Mouse (Mus musculus): ENCODE measurements around the gene Tm2d3.

Tm2d3 gene

GRCm38 (mm10) chr7:65704818-65705242, 13.9 kb downstream of the Tm2d3 start:
- DNase-seq (ENCODE audit: extremely low spot score, low spot score), result peak; percentile 87

- no peak for DNase-seq (ENCODE audit: extremely low spot score, low spot score)
Measured at GRCm38 (mm10) chr7:65708506-65708905, 17.5 kb downstream of the Tm2d3 start.

DNA sequence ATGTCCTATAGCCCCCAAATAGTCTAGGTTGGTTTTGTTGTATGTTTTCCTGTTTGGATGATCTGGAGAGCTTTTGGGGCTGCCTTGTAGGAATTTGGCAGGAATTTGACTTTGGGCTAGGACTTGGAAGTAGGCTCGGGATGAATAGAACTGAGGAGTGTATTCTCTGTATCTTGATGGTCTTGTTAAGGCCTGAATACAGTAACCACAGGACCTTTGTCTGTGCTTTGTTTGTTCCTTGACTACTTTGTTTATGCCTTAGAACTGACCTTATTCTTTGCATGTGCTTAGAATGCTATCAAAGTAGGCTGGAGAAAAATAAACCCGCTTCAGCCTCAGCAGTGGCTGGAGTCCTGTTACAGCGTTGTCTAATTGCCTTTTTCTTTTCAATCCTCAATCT, 19.3 kb downstream of the Tm2d3 start:
- DNase-seq (ENCODE audit: extremely low spot score, low spot score), result no peak

DNA sequence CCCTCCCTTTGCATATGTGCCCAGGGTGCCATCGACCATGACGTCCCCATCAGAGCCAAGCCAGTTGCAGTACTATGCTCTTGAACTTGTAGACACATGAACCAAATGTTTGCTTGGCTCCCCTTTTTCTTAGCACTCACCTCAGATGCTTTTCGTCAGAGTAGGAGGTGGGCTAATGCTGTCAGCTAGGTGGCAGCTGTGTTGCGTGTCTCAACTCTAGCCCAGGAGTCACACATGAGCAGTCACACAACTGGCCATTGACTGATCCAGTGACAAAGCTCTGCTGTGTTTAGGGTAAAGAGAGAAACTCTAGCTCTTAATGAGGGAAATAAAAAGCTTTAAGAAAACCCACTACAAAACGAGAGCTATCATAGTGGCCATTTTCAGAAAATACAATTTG, 22.8 kb downstream of the Tm2d3 start:
- no peak for DNase-seq (ENCODE audit: extremely low spot score, low spot score)

- DNase-seq (ENCODE audit: extremely low spot score, low spot score), result no peak
Measured at GRCm38 (mm10) chr7:65714304-65714703, 23.3 kb downstream of the Tm2d3 start.

DNA sequence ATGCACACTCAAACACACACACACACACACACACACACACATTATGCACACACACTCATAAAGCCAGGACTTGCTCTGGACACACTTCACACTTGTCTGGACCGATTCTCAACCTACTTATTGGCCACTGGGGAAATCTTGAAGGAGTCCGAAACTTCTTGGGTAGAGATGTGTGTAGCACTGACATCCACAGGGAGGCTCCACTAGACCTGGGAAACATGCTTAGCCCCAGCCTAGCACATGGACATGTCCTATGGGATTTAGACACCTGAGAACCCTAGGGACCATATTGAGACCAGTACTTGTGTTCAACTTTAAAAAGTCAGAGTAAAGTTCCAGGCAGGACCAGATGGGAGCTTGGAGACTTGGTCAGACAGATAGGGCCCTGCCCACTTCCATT, 43.1 kb downstream of the Tm2d3 start:
- DNase-seq (ENCODE audit: extremely low spot score, low spot score), result no peak

GRCm38 (mm10) chr7:65735261-65735660, 44.3 kb downstream of the Tm2d3 start:
- no peak for DNase-seq (ENCODE audit: extremely low spot score, low spot score)

- DNase-seq (ENCODE audit: extremely low spot score, low spot score), result no peak
Measured at GRCm38 (mm10) chr7:65737286-65738040, 46.5 kb downstream of the Tm2d3 start.

GRCm38 (mm10) chr7:65742857-65743256, 51.9 kb downstream of the Tm2d3 start:
- DNase-seq (ENCODE audit: extremely low spot score, low spot score), result no peak

- no peak for DNase-seq (ENCODE audit: extremely low spot score, low spot score)
Measured at GRCm38 (mm10) chr7:65747990-65748955, 57.3 kb downstream of the Tm2d3 start.
